ENCODE assay signal across 18 mouse cellular contexts in genomic region chr12:7050791-7051190, GRCm38 (mm10).
DNase-seq lines count a peak whose midpoint lies in the region; ATAC-seq lines count a peak whose summit lies in the region.
"Had no signal": no experiment of that assay in that cellular context is flagged by ENCODE, and none has a peak within 500 bp of the region (broad histone marks: within the 10 kb centered on the region; RNA-seq: fewer than 3 reads in every experiment).

No protein-coding gene starts in this region.

- no peak for ATAC-seq in forebrain, embryonic 14.5 days
- no peak for ATAC-seq in forebrain, embryonic 11.5 days (replicated peaks; ENCODE audit: low FRiP score)
- ATAC-seq in intestine, embryonic 14.5 days (replicated peaks; ENCODE audit: low FRiP score, low TSS enrichment, low read depth) = no peak
- no peak; the same call in 1 of the 2 replicates for ATAC-seq in intestine, embryonic 15.5 days
- peak; percentile 36; the same call in 1 of the 2 replicates for ATAC-seq in limb, embryonic 13.5 days (ENCODE audit: low FRiP score, low read depth)
- ATAC-seq: hindbrain, embryonic 16.5 days; liver, embryonic 12.5 days had no signal

- no peak overlapping the region for H3K4me3 ChIP-seq in forebrain, embryonic 14.5 days (ENCODE audit: low read depth, low read length)
- no peak overlapping the region for H3K4me3 ChIP-seq in forebrain, embryonic 11.5 days (ENCODE audit: low read depth, low read length)
- H3K4me3 ChIP-seq in intestine, embryonic 14.5 days (ENCODE audit: low read depth, low read length) = no peak overlapping the region
- H3K4me3 ChIP-seq in intestine, embryonic 15.5 days (replicated peaks) = no peak overlapping the region
- no peak overlapping the region for H3K4me3 ChIP-seq in limb, embryonic 13.5 days
- no peak overlapping the region for H3K4me3 ChIP-seq in limb, embryonic 10.5 days
- H3K4me3 ChIP-seq: heart, embryonic 12.5 days; kidney, embryonic 15.5 days; liver, embryonic 12.5 days; myocyte; neural tube, embryonic 15.5 days; stomach, embryonic 15.5 days had no signal

- H3K9me3 ChIP-seq in forebrain, embryonic 14.5 days (replicated peaks; ENCODE audit: control insufficient read depth, low read length) = no peaks in the 10 kb centered on the region
- no peaks in the 10 kb centered on the region for H3K9me3 ChIP-seq in forebrain, embryonic 11.5 days (ENCODE audit: control insufficient read depth, low read length)
- H3K9me3 ChIP-seq in intestine, embryonic 14.5 days (ENCODE audit: control insufficient read depth, low read length) = no peaks in the 10 kb centered on the region
- no peaks in the 10 kb centered on the region for H3K9me3 ChIP-seq in intestine, embryonic 15.5 days
- no peaks in the 10 kb centered on the region for H3K9me3 ChIP-seq in limb, embryonic 13.5 days
- no peaks in the 10 kb centered on the region for H3K9me3 ChIP-seq in limb, embryonic 10.5 days (replicated peaks)
- H3K9me3 ChIP-seq: heart, embryonic 12.5 days; kidney, embryonic 15.5 days; liver, embryonic 12.5 days; neural tube, embryonic 15.5 days; stomach, embryonic 15.5 days had no signal

- no peak overlapping the region for H3K9ac ChIP-seq in forebrain, embryonic 14.5 days (ENCODE audit: low read length)
- no peak overlapping the region for H3K9ac ChIP-seq in forebrain, embryonic 11.5 days (ENCODE audit: low read length)
- H3K9ac ChIP-seq in intestine, embryonic 14.5 days (ENCODE audit: low read length) = no peak overlapping the region
- H3K9ac ChIP-seq in intestine, embryonic 15.5 days = no peak overlapping the region
- no peak overlapping the region for H3K9ac ChIP-seq in limb, embryonic 13.5 days
- H3K9ac ChIP-seq: heart, embryonic 12.5 days; kidney, embryonic 15.5 days; liver, embryonic 12.5 days; neural tube, embryonic 15.5 days; stomach, embryonic 15.5 days had no signal

- no peaks in the 10 kb centered on the region for H3K36me3 ChIP-seq in forebrain, embryonic 14.5 days (ENCODE audit: control insufficient read depth, insufficient read depth, low read length)
- H3K36me3 ChIP-seq in forebrain, embryonic 11.5 days (ENCODE audit: control insufficient read depth, insufficient read depth, low read length) = no peaks in the 10 kb centered on the region
- H3K36me3 ChIP-seq in intestine, embryonic 14.5 days (ENCODE audit: control insufficient read depth, insufficient read depth, low read length) = no peaks in the 10 kb centered on the region
- no peaks in the 10 kb centered on the region for H3K36me3 ChIP-seq in intestine, embryonic 15.5 days
- H3K36me3 ChIP-seq in limb, embryonic 13.5 days = no peaks in the 10 kb centered on the region
- no peaks in the 10 kb centered on the region for H3K36me3 ChIP-seq in limb, embryonic 10.5 days
- H3K36me3 ChIP-seq: heart, embryonic 12.5 days; kidney, embryonic 15.5 days; liver, embryonic 12.5 days; neural tube, embryonic 15.5 days; stomach, embryonic 15.5 days had no signal

- H3K4me1 ChIP-seq in forebrain, embryonic 14.5 days (ENCODE audit: control insufficient read depth, insufficient read depth, low read length) = no peaks in the 10 kb centered on the region
- no peaks in the 10 kb centered on the region for H3K4me1 ChIP-seq in forebrain, embryonic 11.5 days (replicated peaks; ENCODE audit: control insufficient read depth, insufficient read depth, low read length)
- no peaks in the 10 kb centered on the region; the same call in 1 of the 2 replicates for H3K4me1 ChIP-seq in intestine, embryonic 14.5 days (replicated peaks; ENCODE audit: control insufficient read depth, insufficient read depth, low read length)
- H3K4me1 ChIP-seq in intestine, embryonic 15.5 days (replicated peaks) = no peaks in the 10 kb centered on the region
- H3K4me1 ChIP-seq in limb, embryonic 13.5 days = no peaks in the 10 kb centered on the region
- H3K4me1 ChIP-seq in limb, embryonic 10.5 days = no peaks in the 10 kb centered on the region
- H3K4me1 ChIP-seq: kidney, embryonic 15.5 days; liver, embryonic 12.5 days; neural tube, embryonic 15.5 days; stomach, embryonic 15.5 days had no signal

- no peaks in the 10 kb centered on the region for H3K27me3 ChIP-seq in forebrain, embryonic 14.5 days (replicated peaks; ENCODE audit: control insufficient read depth, insufficient read depth, low read length)
- H3K27me3 ChIP-seq in forebrain, embryonic 11.5 days (ENCODE audit: control insufficient read depth, insufficient read depth, low read length) = no peaks in the 10 kb centered on the region
- no peaks in the 10 kb centered on the region for H3K27me3 ChIP-seq in intestine, embryonic 14.5 days (replicated peaks; ENCODE audit: control insufficient read depth, insufficient read depth, low read length)
- no peaks in the 10 kb centered on the region for H3K27me3 ChIP-seq in intestine, embryonic 15.5 days (replicated peaks)
- no peaks in the 10 kb centered on the region for H3K27me3 ChIP-seq in limb, embryonic 13.5 days
- no peaks in the 10 kb centered on the region for H3K27me3 ChIP-seq in limb, embryonic 10.5 days (ENCODE audit: low read depth, poor library complexity, severe bottlenecking)
- H3K27me3 ChIP-seq: heart, embryonic 12.5 days; kidney, embryonic 15.5 days; liver, embryonic 12.5 days; neural tube, embryonic 15.5 days; stomach, embryonic 15.5 days had no signal

- 82% methylated on average over 3 of the region's 3 CpGs for WGBS in forebrain, embryonic 14.5 days
- 83% methylated on average over 3 of the region's 3 CpGs for WGBS in forebrain, embryonic 11.5 days
- WGBS in intestine, embryonic 14.5 days = 48% methylated on average over 3 of the region's 3 CpGs
- WGBS in intestine, embryonic 15.5 days = 52% methylated on average over 3 of the region's 3 CpGs
- 64% methylated on average over 3 of the region's 3 CpGs for WGBS in limb, embryonic 13.5 days
- 78% methylated on average over 3 of the region's 3 CpGs for whole genome bisulfite sequencing in limb, embryonic 10.5 days

- DNase-seq in forebrain, embryonic 14.5 days (ENCODE audit: low spot score) = peak; percentile 65
- DNase-seq in forebrain, embryonic 11.5 days (ENCODE audit: low spot score) = no peak
- peak; percentile 51 for DNase-seq in intestine, embryonic 14.5 days (ENCODE audit: low spot score)
- no peak for DNase-seq in limb, embryonic 10.5 days (ENCODE audit: low spot score)
- DNase-seq in right cerebral cortex, postnatal 4 days = peak; percentile 38
- DNase-seq in layer of hippocampus, adult 8-10 months (ENCODE audit: low spot score in 2 of 2) = no peak
- DNase-seq: adrenal gland, adult 2 months; heart, postnatal 36 days; midbrain, embryonic 14.5 days had no signal

- H3K4me2 ChIP-seq in forebrain, embryonic 14.5 days (ENCODE audit: low read length) = no peak overlapping the region
- no peak overlapping the region for H3K4me2 ChIP-seq in forebrain, embryonic 11.5 days (ENCODE audit: low read depth, low read length, severe bottlenecking)
- no peak overlapping the region for H3K4me2 ChIP-seq in intestine, embryonic 14.5 days (ENCODE audit: low read length)
- no peak overlapping the region for H3K4me2 ChIP-seq in intestine, embryonic 15.5 days (replicated peaks)
- H3K4me2 ChIP-seq in limb, embryonic 13.5 days (replicated peaks) = no peak overlapping the region
- H3K4me2 ChIP-seq: heart, embryonic 12.5 days; kidney, embryonic 15.5 days; liver, embryonic 12.5 days; neural tube, embryonic 15.5 days; stomach, embryonic 15.5 days had no signal

- H3K27ac ChIP-seq in forebrain, embryonic 14.5 days (ENCODE audit: low read depth, low read length) = no peak overlapping the region
- H3K27ac ChIP-seq in forebrain, embryonic 11.5 days (ENCODE audit: low read depth, low read length) = no peak overlapping the region
- no peak overlapping the region for H3K27ac ChIP-seq in intestine, embryonic 14.5 days (ENCODE audit: low read depth)
- H3K27ac ChIP-seq in intestine, embryonic 15.5 days = no peak overlapping the region
- H3K27ac ChIP-seq in limb, embryonic 13.5 days = no peak overlapping the region
- H3K27ac ChIP-seq in limb, embryonic 10.5 days = no peak overlapping the region
- H3K27ac ChIP-seq: kidney, embryonic 15.5 days; liver, embryonic 12.5 days; neural tube, embryonic 15.5 days; stomach, embryonic 15.5 days had no signal

Comparison
In these comparisons a context has a peak if more than half of its experiments do, and no peak if none do; other contexts are left out.
1. DNase-seq: peak in forebrain, embryonic 14.5 days (single experiment), intestine, embryonic 14.5 days (single experiment) and right cerebral cortex, postnatal 4 days (single experiment); none in forebrain, embryonic 11.5 days (single experiment), limb, embryonic 10.5 days (single experiment) and layer of hippocampus, adult 8-10 months (0 of 2).